Mouse (Mus musculus): Measurements from ENCODE around the gene 1600014C10Rik. TPM values are rescaled to one million over a fixed set of nuclear protein-coding genes. Genes with fewer than 3 reads are reported as not detected.
A peak's percentile ranks its signal among the peaks of the same experiment; 100 is the strongest.

The 1600014C10Rik gene
- total RNA-seq, 1 experiment from 2014 or later = 15.2 TPM

GRCm38 (mm10) chr7:38183709-38184417 is 846 bp downstream of the 1600014C10Rik start:
- peak; percentile 79 for ATAC-seq (replicated peaks; ENCODE audit: low read depth, poor library complexity, severe bottlenecking)

- no peak for ATAC-seq (replicated peaks; ENCODE audit: low read depth, poor library complexity, severe bottlenecking)
These were observed 1.4 kb downstream of the 1600014C10Rik start for GRCm38 (mm10) chr7:38184418-38184745.

GRCm38 (mm10) chr7:38184786-38185185 is 1.8 kb downstream of the 1600014C10Rik start:
- no peak for ATAC-seq (replicated peaks; ENCODE audit: low read depth, poor library complexity, severe bottlenecking)

GRCm38 (mm10) chr7:38186861-38187260 is 3.8 kb downstream of the 1600014C10Rik start:
- ATAC-seq (replicated peaks; ENCODE audit: low read depth, poor library complexity, severe bottlenecking) = peak; percentile 7; the same call in 1 of the 2 replicates

GRCm38 (mm10) chr7:38187796-38188195 is 4.8 kb downstream of the 1600014C10Rik start:
- ATAC-seq (replicated peaks; ENCODE audit: low read depth, poor library complexity, severe bottlenecking) = no peak

GRCm38 (mm10) chr7:38188281-38189075 is 5.5 kb downstream of the 1600014C10Rik start:
- ATAC-seq (replicated peaks; ENCODE audit: low read depth, poor library complexity, severe bottlenecking) = no peak

- peak; percentile 90 for ATAC-seq (replicated peaks; ENCODE audit: low read depth, poor library complexity, severe bottlenecking)
These were observed 6.3 kb downstream of the 1600014C10Rik start for GRCm38 (mm10) chr7:38189136-38189982.

GRCm38 (mm10) chr7:38190056-38190835 is 7.2 kb downstream of the 1600014C10Rik start:
- ATAC-seq (replicated peaks; ENCODE audit: low read depth, poor library complexity, severe bottlenecking) = no peak

GRCm38 (mm10) chr7:38191146-38191545 is 8.1 kb downstream of the 1600014C10Rik start:
- ATAC-seq (replicated peaks; ENCODE audit: low read depth, poor library complexity, severe bottlenecking) = no peak

- no peak for ATAC-seq (replicated peaks; ENCODE audit: low read depth, poor library complexity, severe bottlenecking)
These were observed 8.6 kb downstream of the 1600014C10Rik start for GRCm38 (mm10) chr7:38191571-38191970.

GRCm38 (mm10) chr7:38199907-38200605 is 17.0 kb downstream of the 1600014C10Rik start:
- peak; percentile 36 for ATAC-seq (replicated peaks; ENCODE audit: low read depth, poor library complexity, severe bottlenecking)

GRCm38 (mm10) chr7:38200606-38201289 is 17.7 kb downstream of the 1600014C10Rik start:
- peak; percentile 96 for ATAC-seq (replicated peaks; ENCODE audit: low read depth, poor library complexity, severe bottlenecking)

- ATAC-seq (replicated peaks; ENCODE audit: low read depth, poor library complexity, severe bottlenecking) = 0 out of 2 replicates have a peak, but pooled peaks have one; percentile 2
These were observed 18.3 kb downstream of the 1600014C10Rik start for GRCm38 (mm10) chr7:38201290-38201658.

GRCm38 (mm10) chr7:38204314-38204713 is 21.3 kb downstream of the 1600014C10Rik start:
- no peak for ATAC-seq (replicated peaks; ENCODE audit: low read depth, poor library complexity, severe bottlenecking)

- ATAC-seq (replicated peaks; ENCODE audit: low read depth, poor library complexity, severe bottlenecking) = no peak
These were observed 22.8 kb downstream of the 1600014C10Rik start for GRCm38 (mm10) chr7:38205801-38206200.

- no peak for ATAC-seq (replicated peaks; ENCODE audit: low read depth, poor library complexity, severe bottlenecking)
These were observed 23.5 kb downstream of the 1600014C10Rik start for GRCm38 (mm10) chr7:38206564-38206963.

- no peak for ATAC-seq (replicated peaks; ENCODE audit: low read depth, poor library complexity, severe bottlenecking)
These were observed 26.0 kb downstream of the 1600014C10Rik start for GRCm38 (mm10) chr7:38208969-38209368.

GRCm38 (mm10) chr7:38209478-38210152 is 26.6 kb downstream of the 1600014C10Rik start:
- ATAC-seq (replicated peaks; ENCODE audit: low read depth, poor library complexity, severe bottlenecking) = no peak
